Mouse (Mus musculus) heart, postnatal 0 days (tissue): ENCODE data around the gene Fads2.

Source experiments
- CTCF ChIP-seq: IDR thresholded peaks from 2 replicates; pipeline ENCODE4 v1.5.1; 2016; ENCODE audit warnings: antibody characterized with exemption, control low read depth, low read depth
- EP300 ChIP-seq: IDR thresholded peaks from 2 replicates; pipeline ENCODE4 v1.6.1; 2016; ENCODE audit warnings: antibody characterized with exemption, low read depth

GRCm38 (mm10) chr19:10115373-10116158, 14.0 kb upstream of the Fads2 start:
- TF ChIP-seq CTCF (no peak), EP300 (no peak)
